Mouse (Mus musculus): ENCODE data around the gene Gm5152.
"Not testable (repeated sequence)": the region's sequence is repeated elsewhere in the genome, so short reads cannot be mapped to it uniquely, and the experiment has no call there.

The Gm5152 gene

DNA sequence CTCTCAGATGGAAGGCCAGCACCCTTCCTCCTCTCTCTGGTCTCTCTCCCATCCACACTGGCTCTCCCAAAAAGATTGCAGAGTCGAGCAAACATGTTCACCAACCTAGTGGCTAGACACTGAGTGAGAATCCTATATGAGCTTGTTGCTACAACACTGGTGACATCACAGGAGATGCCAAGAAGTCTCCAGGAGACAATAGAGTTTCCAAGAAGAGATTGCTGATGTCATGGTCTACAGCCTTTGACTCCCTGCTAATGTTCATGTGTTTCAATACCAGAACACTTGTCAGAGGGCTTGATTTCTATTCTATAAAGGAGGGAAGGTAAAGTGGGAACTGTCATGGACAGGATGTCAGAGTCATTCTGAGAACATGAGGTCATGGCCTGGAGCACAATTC is at the start of gene Gm5152:
TSS of gene Gm5152 (minus strand) at position 101 of the 400 bp plus-strand sequence.
- DNase-seq = not testable (repeated sequence)

DNA sequence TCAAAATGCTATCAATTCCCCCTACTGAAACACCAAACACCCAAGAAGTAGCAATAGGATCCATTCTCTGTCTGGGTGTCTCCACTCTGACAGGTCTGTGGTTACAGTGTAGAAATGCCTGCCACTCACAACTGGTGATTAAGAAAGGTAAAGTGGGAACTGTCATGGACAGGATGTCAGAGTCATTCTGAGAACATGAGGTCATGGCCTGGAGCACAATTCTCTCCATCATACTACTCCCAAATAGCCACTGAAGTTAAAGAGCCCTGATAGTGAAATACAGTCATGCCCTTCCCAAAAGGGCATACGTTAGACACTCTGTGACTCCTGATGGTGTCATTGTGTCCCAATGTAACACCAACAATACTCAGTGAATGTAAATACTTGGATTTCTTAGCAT is 8.4 kb upstream of the Gm5152 start:
- not testable (repeated sequence) for DNase-seq

GRCm38 (mm10) chr5:10245770-10246169 is 556 bp downstream of the Gm5152 start:
- not testable (repeated sequence) for DNase-seq

DNA sequence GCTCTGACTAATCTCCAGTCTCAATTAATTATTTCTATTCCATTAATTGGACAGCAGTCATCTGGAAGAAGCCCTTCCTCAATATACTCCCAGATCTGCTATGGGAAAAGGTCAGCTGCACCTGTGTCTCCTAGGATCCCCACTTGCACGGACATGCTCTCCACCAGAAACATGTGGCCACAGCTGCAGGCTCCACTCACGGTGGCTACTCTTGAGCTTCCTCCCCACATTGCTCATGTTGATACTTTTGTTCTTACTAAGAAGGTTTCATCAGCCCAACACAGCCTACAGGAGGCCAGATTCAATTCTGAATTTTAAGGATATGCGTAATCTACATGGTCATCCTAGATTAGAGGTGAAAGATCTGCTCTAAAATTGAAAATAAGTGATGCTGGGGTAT is 5.9 kb downstream of the Gm5152 start:
- DNase-seq = not testable (repeated sequence)

- no peak for DNase-seq
Observed at GRCm38 (mm10) chr5:10220317-10220716, 26.0 kb downstream of the Gm5152 start.

GRCm38 (mm10) chr5:10203067-10203466 is 43.3 kb downstream of the Gm5152 start:
- DNase-seq = no peak

- no peak for DNase-seq
Observed at GRCm38 (mm10) chr5:10196880-10197279, 49.4 kb downstream of the Gm5152 start.

Data from cerebellum, postnatal 14 days (tissue).